Mouse (Mus musculus) olfactory bulb, adult 2 months (tissue): ENCODE measurements around the gene Fndc3a.

Experiments used
- CTCF ChIP-seq: fragments of 200-500 bp; IDR thresholded peaks from 2 replicates; pipeline ENCODE4 v1.5.1; 2012; ENCODE audit warnings: low read depth, mild to moderate bottlenecking, low read length, moderate library complexity; ENCODE audit not compliant: insufficient read depth
- POLR2A ChIP-seq: fragments of 200-500 bp; IDR thresholded peaks from 2 replicates; pipeline ENCODE4 v1.6.1; 2012; ENCODE audit warnings: mild to moderate bottlenecking, low read depth, low read length, moderate library complexity; ENCODE audit not compliant: insufficient read depth

GRCm38 (mm10) chr14:72555846-72556245 lies 154.0 kb downstream of the Fndc3a start:
- TF ChIP-seq CTCF, result no peak
- no peak for TF ChIP-seq POLR2A
